Mouse (Mus musculus): ENCODE results near the gene Csrnp1.

DNA sequence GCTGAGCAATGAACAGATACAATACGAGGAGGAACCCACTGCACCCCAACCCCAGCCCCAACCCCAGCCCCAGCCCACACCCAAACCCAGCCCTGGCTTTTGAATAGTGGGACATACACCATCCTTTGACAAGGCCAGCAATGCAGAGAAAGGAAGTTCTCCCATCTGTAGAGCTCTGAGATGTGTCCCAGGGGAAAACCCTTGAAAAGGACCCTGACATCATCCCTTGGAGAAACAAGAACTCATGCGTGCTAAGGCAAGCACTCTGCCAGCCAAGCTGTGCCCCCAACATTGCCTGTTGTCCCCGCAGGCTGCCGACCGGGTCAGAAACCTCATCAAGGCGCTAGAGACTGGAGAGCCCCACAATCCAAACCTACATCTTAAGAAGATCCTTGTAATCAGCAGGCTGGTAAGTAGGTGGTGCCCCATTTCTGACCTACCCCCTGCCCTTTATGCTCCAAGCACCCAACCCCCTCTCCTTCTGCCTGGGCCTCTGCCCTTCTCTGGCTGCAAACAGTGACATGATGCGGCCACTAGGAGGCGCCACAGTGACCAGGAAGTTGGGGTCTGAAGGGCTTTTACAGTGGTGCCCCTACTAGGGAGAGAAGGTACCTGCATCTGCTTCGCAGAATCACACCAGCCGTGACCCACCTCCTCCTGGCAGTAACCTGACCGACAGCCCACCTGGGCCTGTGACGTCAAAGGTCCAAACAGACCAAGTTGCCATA, 39.1 kb downstream of the Csrnp1 start:
- TF ChIP-seq POLR2A (IDR thresholded peaks at IDR 0.05; ENCODE audit: insufficient read length, low read depth): no peak
- no peak for TF ChIP-seq USF1 (IDR thresholded peaks at IDR 0.05; ENCODE audit: low read depth)
- no peak for TF ChIP-seq REST (IDR thresholded peaks at IDR 0.05; ENCODE audit: insufficient read depth, insufficient read length)
- TF ChIP-seq POLR2AphosphoS2 (IDR thresholded peaks at IDR 0.05; ENCODE audit: insufficient read length, low read depth): no peak
- TF ChIP-seq MYOG (IDR thresholded peaks at IDR 0.05; ENCODE audit: control insufficient read depth in 1 of 3, insufficient read depth in 1 of 3, insufficient read length in 2 of 3, low read depth in 2 of 3): no peak
- no peak for TF ChIP-seq E2F4 (IDR thresholded peaks at IDR 0.05; ENCODE audit: insufficient read depth)
- no peak for TF ChIP-seq TCF3 (IDR thresholded peaks at IDR 0.05; ENCODE audit: insufficient read length, low read depth)
- no peak for TF ChIP-seq MYOD1 (IDR thresholded peaks at IDR 0.05; ENCODE audit: control insufficient read depth in 1 of 3, insufficient read length in 2 of 3, low read depth in 2 of 3)
